Mouse (Mus musculus): ENCODE data around the gene Olfr389.

Gene Olfr389

DNA sequence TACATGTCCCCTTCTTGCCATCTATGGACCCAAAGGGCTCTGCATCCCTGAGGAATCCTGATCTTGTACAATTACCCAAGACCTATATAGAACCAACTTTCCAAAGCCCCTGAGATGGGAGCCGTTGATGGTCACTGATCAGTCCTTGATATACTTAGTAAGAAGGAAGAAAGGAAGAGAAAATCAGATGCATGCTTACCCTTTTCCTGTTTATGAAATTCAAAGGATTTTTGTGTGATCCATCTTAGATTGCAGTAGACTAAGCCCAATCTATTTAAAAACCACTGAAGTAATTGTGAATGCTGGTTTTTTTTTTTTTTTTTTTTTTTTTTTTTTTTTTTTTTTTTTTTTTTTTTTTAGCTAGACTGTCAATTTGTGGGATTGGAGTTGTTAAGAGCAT is at the start of gene Olfr389:
Olfr389 (minus strand) TSS at position 101 of the 400 bp plus-strand sequence.
- no peak for DNase-seq (ENCODE audit: low spot score)

- no peak for DNase-seq (ENCODE audit: low spot score)
These were observed 36.4 kb upstream of the Olfr389 start, which contains the start of gene Olfr392 for GRCm38 (mm10) chr11:73816949-73817348. Olfr392 (minus strand) TSS chr11:73817049.

DNA sequence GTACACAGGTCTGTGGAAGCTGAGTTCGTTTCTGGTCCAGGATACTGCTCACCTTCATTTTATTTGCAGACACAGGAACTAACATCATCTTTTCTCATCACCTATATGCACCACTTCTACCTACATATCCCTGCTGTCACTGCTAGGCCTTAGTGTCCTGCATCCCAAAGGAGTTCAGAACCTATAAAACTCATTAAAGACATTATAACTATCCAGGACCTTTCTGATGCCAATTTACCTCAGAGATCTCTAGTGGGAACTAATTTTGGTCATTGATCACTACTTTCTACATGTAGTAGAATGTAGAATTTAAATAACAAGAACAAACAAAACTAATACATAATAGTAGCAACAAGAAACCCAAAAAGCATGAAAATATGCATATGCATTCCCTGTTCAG is 22.4 kb upstream of the Olfr389 start, which contains the start of gene Olfr391-ps:
Olfr391-ps (minus strand) TSS at position 101 of the 400 bp plus-strand sequence.
- no peak for DNase-seq (ENCODE audit: low spot score)

GRCm38 (mm10) chr11:73782664-73783063 is 2.2 kb upstream of the Olfr389 start, which contains the start of gene Olfr390:
Olfr390 (plus strand) TSS chr11:73782964.
- no peak for DNase-seq (ENCODE audit: low spot score)

DNA sequence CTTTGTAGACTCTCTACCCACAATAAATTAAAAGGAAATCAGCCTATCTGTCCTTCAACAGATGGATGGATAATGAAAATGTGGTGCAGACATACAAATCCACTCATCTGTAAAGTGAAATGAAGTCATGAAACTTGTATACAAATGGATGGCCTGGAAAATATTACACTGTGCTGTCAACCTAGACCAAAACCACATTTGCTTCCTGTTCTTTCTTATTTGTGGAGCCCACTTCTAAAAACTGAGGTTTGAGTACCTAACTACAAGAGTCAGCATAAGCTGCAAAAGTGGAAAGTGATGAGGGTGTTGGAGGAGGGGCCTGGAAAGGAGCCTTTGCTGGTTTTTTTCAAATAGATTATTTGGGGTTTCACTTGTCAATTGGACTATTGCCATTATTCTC is 21.4 kb downstream of the Olfr389 start:
- no peak for DNase-seq (ENCODE audit: low spot score)

Data from lung, postnatal 25 days (tissue).